ENCODE assay signal across 9 mouse cellular contexts in the genomic region with DNA sequence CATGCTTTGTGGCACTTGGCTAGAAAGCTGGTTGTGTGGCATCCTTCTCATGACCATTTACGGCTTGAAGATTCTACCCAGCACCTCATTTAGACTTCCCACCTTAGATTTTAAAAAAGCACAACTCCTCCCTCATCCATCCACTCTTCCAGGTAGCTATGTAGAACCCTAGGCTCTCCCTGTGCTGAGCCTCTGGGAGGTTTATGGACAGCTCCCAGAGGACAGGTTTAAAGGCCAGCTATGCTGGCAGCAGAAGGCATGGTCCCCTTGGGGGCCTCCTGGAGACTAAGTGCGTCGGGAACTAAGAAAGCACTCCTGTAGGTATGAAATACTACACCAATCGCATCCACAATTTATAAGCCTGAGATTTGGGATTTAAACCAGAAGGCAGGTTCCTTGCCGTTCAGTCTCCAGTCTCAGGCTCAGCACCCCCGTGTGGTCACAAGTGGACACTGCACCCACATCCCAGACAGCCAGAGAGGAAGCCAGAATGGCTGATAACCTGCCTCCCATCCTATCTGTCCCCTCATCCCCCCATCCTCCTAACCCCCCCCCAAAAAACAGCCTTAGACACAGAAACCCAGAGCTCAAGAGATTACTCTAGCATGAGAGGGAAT. TPM values are rescaled to one million over a fixed set of nuclear protein-coding genes. Genes with fewer than 3 reads are reported as not detected.
A peak's percentile ranks its signal among the peaks of the same experiment; 100 is the strongest.
DNase-seq lines count a peak whose midpoint lies in the region; ATAC-seq and TF ChIP-seq lines count a peak whose summit lies in the region.
"Had no signal": no experiment of that assay in that cellular context is flagged by ENCODE, and none has a peak within 500 bp of the region (broad histone marks: within the 10 kb centered on the region; RNA-seq: fewer than 3 reads in every experiment).

No protein-coding gene starts in this region.

- H3K4me1 ChIP-seq in kidney, postnatal 0 days (replicated peaks; ENCODE audit: insufficient read depth, low read length): no peaks in the 10 kb centered on the region
- H3K4me1 ChIP-seq in kidney, embryonic 16.5 days (ENCODE audit: insufficient read depth, low read length): no peaks in the 10 kb centered on the region
- peaks cover 24% of the 10 kb centered on the region for H3K4me1 ChIP-seq in E14TG2a.4 (replicated peaks; ENCODE audit: low read depth, low read length)
- H3K4me1 ChIP-seq in forebrain, postnatal 0 days (ENCODE audit: insufficient read depth): no peaks in the 10 kb centered on the region

- no peak overlapping the region for H3K4me2 ChIP-seq in kidney, postnatal 0 days (ENCODE audit: low read length)
- H3K4me2 ChIP-seq in kidney, embryonic 16.5 days (replicated peaks; ENCODE audit: low read depth, low read length): no peak overlapping the region
- H3K4me2 ChIP-seq in forebrain, postnatal 0 days (ENCODE audit: low read depth): no peak overlapping the region
- H3K4me2 ChIP-seq: limb, embryonic 12.5 days had no signal

- peak; percentile 62 for DNase-seq in kidney, postnatal 0 days (ENCODE audit: low spot score)
- DNase-seq in brain, embryonic 14.5 days (ENCODE audit: low read depth): peak; percentile 70
- peak; percentile 82 for DNase-seq in forebrain, postnatal 0 days
- peak; percentile 74 for DNase-seq in left cerebral cortex, postnatal 4 days
- DNase-seq in right cerebral cortex, adult 18-20 months: peak; percentile 56

- intact Hi-C loops in left cerebral cortex, postnatal 4 days (cut with DNase I): no loop called here

- no peaks in the 10 kb centered on the region for H3K27me3 ChIP-seq in kidney, postnatal 0 days (ENCODE audit: insufficient read depth, low read length)
- 0 out of 2 replicates have a peak, but pooled peaks cover 16% of the 10 kb centered on the region for H3K27me3 ChIP-seq in kidney, embryonic 16.5 days (ENCODE audit: insufficient read depth, low read length)
- H3K27me3 ChIP-seq in E14TG2a.4 (ENCODE audit: insufficient read depth, low read length): no peaks in the 10 kb centered on the region
- H3K27me3 ChIP-seq in forebrain, postnatal 0 days (ENCODE audit: insufficient read depth, low read length): 0 out of 2 replicates have a peak, but pooled peaks cover 3% of the 10 kb centered on the region

- H3K36me3 ChIP-seq in kidney, postnatal 0 days (ENCODE audit: insufficient read depth, low read length): no peaks in the 10 kb centered on the region
- H3K36me3 ChIP-seq in kidney, embryonic 16.5 days (ENCODE audit: insufficient read depth, low read length): no peaks in the 10 kb centered on the region
- no peaks in the 10 kb centered on the region for H3K36me3 ChIP-seq in E14TG2a.4 (ENCODE audit: insufficient read depth, low read length)
- no peaks in the 10 kb centered on the region for H3K36me3 ChIP-seq in forebrain, postnatal 0 days (ENCODE audit: insufficient read depth)
- H3K36me3 ChIP-seq: limb, embryonic 12.5 days had no signal

- H3K27ac ChIP-seq in kidney, postnatal 0 days: no peak overlapping the region
- no peak overlapping the region for H3K27ac ChIP-seq in kidney, embryonic 16.5 days (ENCODE audit: low read length)
- H3K27ac ChIP-seq in forebrain, postnatal 0 days (ENCODE audit: low read depth, low read length): no peak overlapping the region
- H3K27ac ChIP-seq: limb, embryonic 12.5 days had no signal

- no peak for ATAC-seq in kidney, postnatal 0 days (replicated peaks; ENCODE audit: low FRiP score, low read depth)
- ATAC-seq in kidney, embryonic 16.5 days (ENCODE audit: low FRiP score, low TSS enrichment): no peak
- peak; percentile 68; the same call in 1 of the 2 replicates for ATAC-seq in forebrain, postnatal 0 days
- no peak for ATAC-seq in inflammation-experienced regulatory T-cells, adult 6 months

- no peak overlapping the region for H3K4me3 ChIP-seq in kidney, postnatal 0 days (replicated peaks; ENCODE audit: low read depth, low read length)
- no peak overlapping the region for H3K4me3 ChIP-seq in kidney, embryonic 16.5 days (ENCODE audit: low read length)
- no peak overlapping the region for H3K4me3 ChIP-seq in E14TG2a.4 (replicated peaks; ENCODE audit: low read length)
- H3K4me3 ChIP-seq in forebrain, postnatal 0 days (ENCODE audit: low read depth, low read length): no peak overlapping the region
- H3K4me3 ChIP-seq: limb, embryonic 12.5 days had no signal

- TF ChIP-seq POLR2A in brain, embryonic 14.5 days (IDR thresholded peaks at IDR 0.05; ENCODE audit: borderline replicate concordance, extremely low read depth, insufficient read depth, insufficient read length, poor library complexity, severe bottlenecking): no peak

- WGBS in kidney, postnatal 0 days: 28% methylated on average over 6 of the region's 6 CpGs
- 32% methylated on average over 6 of the region's 6 CpGs for WGBS in kidney, embryonic 16.5 days
- WGBS in forebrain, postnatal 0 days: 30% methylated on average over 6 of the region's 6 CpGs

- H3K9ac ChIP-seq in kidney, postnatal 0 days (ENCODE audit: low read depth, low read length): no peak overlapping the region
- H3K9ac ChIP-seq in kidney, embryonic 16.5 days (replicated peaks; ENCODE audit: low read length): no peak overlapping the region
- H3K9ac ChIP-seq in forebrain, postnatal 0 days: no peak overlapping the region
- H3K9ac ChIP-seq: limb, embryonic 12.5 days had no signal

- TF ChIP-seq CTCF in kidney, postnatal 0 days (IDR thresholded peaks at IDR 0.05; ENCODE audit: low read depth): peak; percentile 73
- TF ChIP-seq CTCF in E14TG2a.4 (conservative IDR thresholded peaks at IDR 0.05; ENCODE audit: low read length): peak; percentile 81
- TF ChIP-seq CTCF in brain, embryonic 14.5 days (IDR thresholded peaks at IDR 0.05; ENCODE audit: borderline replicate concordance, extremely low read depth, insufficient read depth, insufficient read length): peak; percentile 88
- TF ChIP-seq CTCF in forebrain, postnatal 0 days (IDR thresholded peaks at IDR 0.05; ENCODE audit: low read depth): peak; percentile 88

- H3K9me3 ChIP-seq in kidney, postnatal 0 days (replicated peaks; ENCODE audit: low read length): no peaks in the 10 kb centered on the region
- H3K9me3 ChIP-seq in kidney, embryonic 16.5 days (ENCODE audit: low read length): no peaks in the 10 kb centered on the region
- peaks cover 10% of the 10 kb centered on the region for H3K9me3 ChIP-seq in E14TG2a.4 (ENCODE audit: low read length)
- H3K9me3 ChIP-seq in forebrain, postnatal 0 days (ENCODE audit: low read length): no peaks in the 10 kb centered on the region
- H3K9me3 ChIP-seq: limb, embryonic 12.5 days had no signal

RNA-seq across cellular contexts. Expression of a gene that starts 5.5 kb away (rescaled TPM):
- 1,186 and 1,429 TPM in 2 replicates for polyA plus RNA-seq in kidney, postnatal 0 days (2015; fragmentation: Nextera tagmentation; extraction: Ambion mirVana)
- 802 and 841 TPM in 2 replicates for polyA plus RNA-seq in kidney, embryonic 16.5 days (2015; fragmentation: Nextera tagmentation; extraction: Ambion mirVana)
- polyA plus RNA-seq in brain, embryonic 14.5 days (2012; rRNA removed): 1,736 and 1,742 TPM in 2 replicates
- 1,173 and 2,728 TPM in 2 replicates for total RNA-seq in forebrain, postnatal 0 days (2014; rRNA removed)
- polyA plus RNA-seq in forebrain, postnatal 0 days (2015; fragmentation: Nextera tagmentation; extraction: Ambion mirVana): 1,003 and 1,434 TPM in 2 replicates
- 1,000 to 10,000 TPM; 1,144 to 1,233 TPM for total RNA-seq in left cerebral cortex, postnatal 4 days (2021)
- polyA plus RNA-seq in inflammation-experienced regulatory T-cells, adult 6 months (2017; shearing (Covaris generic)): 1,000 to 10,000 TPM in 2 of 3 experiments, 100 to 1,000 TPM in 1; 884 to 1,360 (median 1,230) TPM

RNA-seq across cellular contexts. Expression of a gene that starts 12.4 kb away (rescaled TPM):
- 22.6 and 25.3 TPM in 2 replicates for polyA plus RNA-seq in kidney, postnatal 0 days (2015; fragmentation: Nextera tagmentation; extraction: Ambion mirVana)
- polyA plus RNA-seq in kidney, embryonic 16.5 days (2015; fragmentation: Nextera tagmentation; extraction: Ambion mirVana): 20.4 and 21.5 TPM in 2 replicates
- 17.8 and 25.4 TPM in 2 replicates for polyA plus RNA-seq in brain, embryonic 14.5 days (2012; rRNA removed)
- 26.6 and 29.9 TPM in 2 replicates for total RNA-seq in forebrain, postnatal 0 days (2014; rRNA removed)
- 24.4 and 26.4 TPM in 2 replicates for polyA plus RNA-seq in forebrain, postnatal 0 days (2015; fragmentation: Nextera tagmentation; extraction: Ambion mirVana)
- total RNA-seq in left cerebral cortex, postnatal 4 days (2021): 10 to 100 TPM; 19.9 to 21.4 TPM
- 1 to 10 TPM; 2.4 to 3.6 (median 3.4) TPM for polyA plus RNA-seq in inflammation-experienced regulatory T-cells, adult 6 months (2017; shearing (Covaris generic))
